Mouse (Mus musculus) liver, adult 2 months (tissue): ENCODE results near the gene Pabpn1l. TPM values are rescaled to one million over a fixed set of nuclear protein-coding genes. Genes with fewer than 3 reads are reported as not detected.

Source experiments
- DNase-seq: peaks from one replicate; pipeline ENCODE4 v3.0.0-alpha.2; 2011; ENCODE audit warnings: low read depth, low spot score; ENCODE audit errors: extremely low read depth
- H3K27ac ChIP-seq: fragments of 200-500 bp; replicated peaks from 2 replicates; pipeline ENCODE4 v1.5.1; 2012; ENCODE audit warnings: low read depth, mild to moderate bottlenecking, control low read depth, inconsistent platforms, low read length; ENCODE audit not compliant: insufficient read depth
- H3K27me3 ChIP-seq: fragments of 200-500 bp; 2 replicates; pipeline ENCODE4 v1.6.1; 2012; ENCODE audit warnings: mild to moderate bottlenecking, moderate library complexity, low read length, inconsistent platforms; ENCODE audit not compliant: control insufficient read depth, insufficient read depth
- H3K36me3 ChIP-seq: fragments of 200-500 bp; 2 replicates; pipeline ENCODE4 v1.6.1; 2012; ENCODE audit warnings: low read length, inconsistent platforms; ENCODE audit not compliant: control insufficient read depth, insufficient read depth
- H3K4me1 ChIP-seq: fragments of 200-500 bp; 2 replicates; pipeline ENCODE4 v1.6.1; 2011; ENCODE audit warnings: low read length; ENCODE audit not compliant: control insufficient read depth, insufficient read depth
- H3K4me3 ChIP-seq: fragments of 200-500 bp; 2 replicates; pipeline ENCODE4 v1.5.1; 2011; ENCODE audit warnings: low read depth, mild to moderate bottlenecking, control low read depth, low read length, moderate library complexity; ENCODE audit not compliant: insufficient read depth
- H3K79me2 ChIP-seq: fragments of 200-500 bp; 2 replicates; pipeline ENCODE4 v1.6.1; 2012; ENCODE audit warnings: inconsistent platforms, mild to moderate bottlenecking, low read length, moderate library complexity; ENCODE audit not compliant: control insufficient read depth, insufficient read depth
- H3K9ac ChIP-seq: fragments of 200-500 bp; 2 replicates; pipeline ENCODE4 v1.6.1; 2012; ENCODE audit warnings: low read depth, mild to moderate bottlenecking, control low read depth, inconsistent platforms, low read length
- CTCF ChIP-seq: fragments of 200-500 bp; IDR thresholded peaks from 2 replicates; pipeline ENCODE4 v1.5.1; 2011; ENCODE audit warnings: low read depth, low read length, control low read depth
- POLR2A ChIP-seq: fragments of 200-500 bp; IDR thresholded peaks from 2 replicates; pipeline ENCODE4 v1.6.1; 2011; ENCODE audit warnings: low read length, control low read depth; ENCODE audit not compliant: insufficient read depth; ENCODE audit errors: extremely low read depth
- WGBS: fragments of 180-500 bp; shearing (Covaris S2); methylation state at CpG from one replicate; pipeline ENCODE4 v1.1.7; 2018; 5-methylcytosine and 5-hydroxymethylcytosine counted together
- polyA plus RNA-seq: library from polyadenylated mRNA; depleted of rRNA; stranded (reverse); fragments of >200 nt; gene quantifications from 2 replicates; pipeline ENCODE4 v1.2.3, GENCODE M21; 2012
- total RNA-seq: library from RNA; depleted of rRNA; stranded (reverse); fragments of >200 nt; gene quantifications from 2 replicates; pipeline ENCODE4 v1.2.3, GENCODE M21; 2014

The Pabpn1l gene
- total and polyA plus RNA-seq, 2 experiments = not detected

- H3K27me3 ChIP-seq = no peaks in the 10 kb centered on the region
- H3K9ac ChIP-seq = no peak overlapping the region
- H3K36me3 ChIP-seq = no peaks in the 10 kb centered on the region
- no peak for DNase-seq
- H3K4me1 ChIP-seq = no peaks in the 10 kb centered on the region
- no peaks in the 10 kb centered on the region for H3K79me2 ChIP-seq
- TF ChIP-seq CTCF (no peak), POLR2A (no peak)
- no peak overlapping the region for H3K27ac ChIP-seq
- WGBS = 75% methylated on average over 2 of the region's 2 CpGs
- H3K4me3 ChIP-seq = no peak overlapping the region
Observed at GRCm38 (mm10) chr8:122661894-122662293, 39.4 kb upstream of the Pabpn1l start.

- H3K27me3 ChIP-seq = no peaks in the 10 kb centered on the region
- no peak overlapping the region for H3K27ac ChIP-seq
- H3K79me2 ChIP-seq = no peaks in the 10 kb centered on the region
- H3K36me3 ChIP-seq = no peaks in the 10 kb centered on the region
- 69% methylated on average over 7 of the region's 7 CpGs for WGBS
- 0 out of 2 replicates have a peak, but pooled peaks cover 2% of the 10 kb centered on the region for H3K4me1 ChIP-seq
- TF ChIP-seq POLR2A (no peak), CTCF (no peak)
- H3K4me3 ChIP-seq = no peak overlapping the region
- no peak overlapping the region for H3K9ac ChIP-seq
- no peak for DNase-seq
Observed at GRCm38 (mm10) chr8:122661138-122661537, 38.6 kb upstream of the Pabpn1l start.

- no peak overlapping the region for H3K4me3 ChIP-seq
- TF ChIP-seq CTCF = peak; percentile 82
- TF ChIP-seq POLR2A = no peak
- 65% methylated on average over 2 of the region's 2 CpGs for WGBS
- no peak for DNase-seq
- no peaks in the 10 kb centered on the region for H3K79me2 ChIP-seq
- H3K4me1 ChIP-seq = 0 out of 2 replicates have a peak, but pooled peaks cover 2% of the 10 kb centered on the region
- H3K36me3 ChIP-seq = no peaks in the 10 kb centered on the region
- H3K27me3 ChIP-seq = no peaks in the 10 kb centered on the region
- no peak overlapping the region for H3K27ac ChIP-seq
- no peak overlapping the region for H3K9ac ChIP-seq
Observed at GRCm38 (mm10) chr8:122660022-122660421, 37.5 kb upstream of the Pabpn1l start.

- no peaks in the 10 kb centered on the region for H3K27me3 ChIP-seq
- no peak overlapping the region for H3K27ac ChIP-seq
- no peaks in the 10 kb centered on the region for H3K79me2 ChIP-seq
- H3K36me3 ChIP-seq = no peaks in the 10 kb centered on the region
- H3K4me3 ChIP-seq = no peak overlapping the region
- TF ChIP-seq CTCF (no peak), POLR2A (no peak)
- no peak overlapping the region for H3K9ac ChIP-seq
- DNase-seq = no peak
- H3K4me1 ChIP-seq = 0 out of 2 replicates have a peak, but pooled peaks cover 2% of the 10 kb centered on the region
- 88% methylated on average over 9 of the region's 9 CpGs for WGBS
Observed at GRCm38 (mm10) chr8:122658807-122659160, 36.2 kb upstream of the Pabpn1l start.

- Histone ChIP-seq H3K4me1 (0 out of 2 replicates have a peak, but pooled peaks cover 2% of the 10 kb centered on the region), H3K27me3 (no peaks in the 10 kb centered on the region), H3K27ac (no peak overlapping the region), H3K79me2 (no peaks in the 10 kb centered on the region), H3K36me3 (no peaks in the 10 kb centered on the region), H3K4me3 (no peak overlapping the region), H3K9ac (no peak overlapping the region)
- 85% methylated on average over 10 of the region's 10 CpGs for WGBS
- TF ChIP-seq POLR2A (no peak), CTCF (no peak)
- DNase-seq = no peak
Observed at GRCm38 (mm10) chr8:122658149-122658806, 35.7 kb upstream of the Pabpn1l start.

GRCm38 (mm10) chr8:122656056-122656999 lies 33.8 kb upstream of the Pabpn1l start:
- Histone ChIP-seq H3K9ac (no peak overlapping the region), H3K4me3 (no peak overlapping the region), H3K79me2 (no peaks in the 10 kb centered on the region), H3K27me3 (no peaks in the 10 kb centered on the region), H3K36me3 (no peaks in the 10 kb centered on the region), H3K4me1 (0 out of 2 replicates have a peak, but pooled peaks cover 2% of the 10 kb centered on the region), H3K27ac (no peak overlapping the region)
- 59% methylated on average over 13 of the region's 13 CpGs for WGBS
- TF ChIP-seq POLR2A (no peak), CTCF (no peak)
- peak; percentile 60 for DNase-seq
